Mouse (Mus musculus): ENCODE data around the gene Gm36176.

Gm36176 gene

DNA sequence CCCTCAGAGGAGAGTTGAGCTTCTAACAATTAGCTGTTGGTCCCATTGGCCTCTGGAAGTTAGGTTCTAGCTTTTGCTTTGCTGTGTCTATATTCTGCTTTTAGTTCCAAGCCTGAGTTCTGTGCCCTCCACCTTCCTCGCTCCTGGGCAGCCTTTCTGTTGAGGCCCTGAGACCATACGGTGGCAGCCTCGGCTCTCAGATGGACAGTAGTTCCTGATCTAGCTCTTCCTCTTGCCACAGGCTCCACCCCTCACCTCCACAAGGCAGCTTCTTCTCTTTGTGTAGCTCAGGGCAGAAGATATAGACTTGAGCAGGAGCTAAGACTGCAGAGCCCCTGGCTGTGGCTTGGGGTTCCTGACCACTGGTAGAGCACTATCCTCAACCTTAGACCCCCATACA is 33.7 kb downstream of the Gm36176 start:
- in situ Hi-C loops (cut with MseI, MboI), result no loop called here

- in situ Hi-C loops (cut with MseI, MboI), result no loop called here
Observed at GRCm38 (mm10) chr10:77882553-77882952, 36.0 kb downstream of the Gm36176 start.

- in situ Hi-C loops (cut with MseI, MboI), result no loop called here
Observed at GRCm38 (mm10) chr10:77886007-77886747, 39.6 kb downstream of the Gm36176 start.

GRCm38 (mm10) chr10:77890987-77891565 is 44.5 kb downstream of the Gm36176 start:
- in situ Hi-C loops (cut with MseI, MboI), result no loop called here

DNA sequence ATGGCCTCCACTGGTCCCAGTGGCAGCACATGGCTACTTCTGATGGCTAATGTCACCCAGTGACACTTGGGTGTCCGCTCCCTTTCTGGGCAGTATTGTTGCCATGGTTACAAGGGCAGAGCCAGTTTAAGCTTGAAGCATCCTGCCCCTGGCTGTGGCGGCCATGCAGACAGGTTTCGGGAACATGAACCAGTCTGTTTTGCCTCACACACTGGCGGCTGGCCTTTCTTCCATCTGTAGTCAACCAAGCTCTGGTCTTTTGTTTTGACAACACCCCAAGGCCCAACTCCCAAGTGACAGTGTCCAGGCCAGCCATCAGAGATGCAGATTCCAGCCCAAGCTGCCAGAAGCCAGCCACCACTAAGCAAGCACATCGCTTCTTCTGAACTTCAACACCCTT is 49.0 kb downstream of the Gm36176 start:
- in situ Hi-C loops (cut with MseI, MboI), result no loop called here
